Mouse (Mus musculus): ENCODE results near the gene Gpx2. TPM values are rescaled to one million over a fixed set of nuclear protein-coding genes. Genes with fewer than 3 reads are reported as not detected.

The Gpx2 gene
- polyA plus RNA-seq, 1 experiment from 2014 or later, result 108 TPM

GRCm38 (mm10) chr12:76819816-76820215 lies 24.5 kb upstream of the Gpx2 start:
- no peaks in the 10 kb centered on the region for H3K36me3 ChIP-seq
- H3K4me2 ChIP-seq, result peak overlapping the region; percentile 90; the same call in 1 of the 2 replicates
- 47% methylated on average over 6 of the region's 6 CpGs for WGBS
- no peak overlapping the region for H3K4me3 ChIP-seq (replicated peaks)
- H3K9me3 ChIP-seq, result no peaks in the 10 kb centered on the region
- H3K9ac ChIP-seq, result no peak overlapping the region
- peak overlapping the region; percentile 45 for H3K27ac ChIP-seq
- peaks cover 33% of the 10 kb centered on the region for H3K4me1 ChIP-seq
- ATAC-seq (ENCODE audit: insufficient read depth, low FRiP score, low read depth), result no peak
- no peaks in the 10 kb centered on the region for H3K27me3 ChIP-seq (replicated peaks)

- Histone ChIP-seq H3K27ac (peak overlapping the region; percentile 86; the same call in 1 of the 2 replicates), H3K9me3 (no peaks in the 10 kb centered on the region), H3K4me1 (peaks cover 33% of the 10 kb centered on the region), H3K4me2 (0 out of 2 replicates have a peak overlapping the region, but pooled peaks have one; percentile 3), H3K4me3 (replicated peaks) (no peak overlapping the region), H3K27me3 (replicated peaks) (no peaks in the 10 kb centered on the region), H3K9ac (no peak overlapping the region), H3K36me3 (no peaks in the 10 kb centered on the region)
- 86% methylated on average over 9 of the region's 9 CpGs for WGBS
- no peak for ATAC-seq (ENCODE audit: insufficient read depth, low FRiP score, low read depth)
These were observed 23.6 kb upstream of the Gpx2 start for GRCm38 (mm10) chr12:76818908-76819307.

- no peaks in the 10 kb centered on the region for H3K9me3 ChIP-seq
- H3K4me1 ChIP-seq, result peaks cover 33% of the 10 kb centered on the region
- peak overlapping the region; percentile 17; the same call in 1 of the 2 replicates for H3K4me2 ChIP-seq
- peak overlapping the region; percentile 86 for H3K27ac ChIP-seq
- no peak overlapping the region for H3K4me3 ChIP-seq (replicated peaks)
- H3K27me3 ChIP-seq (replicated peaks), result no peaks in the 10 kb centered on the region
- WGBS, result 55% methylated on average over 4 of the region's 4 CpGs
- H3K36me3 ChIP-seq, result no peaks in the 10 kb centered on the region
- no peak overlapping the region for H3K9ac ChIP-seq
- peak; percentile 73 for ATAC-seq (ENCODE audit: insufficient read depth, low FRiP score, low read depth)
These were observed 22.8 kb upstream of the Gpx2 start for GRCm38 (mm10) chr12:76818120-76818519.

DNA sequence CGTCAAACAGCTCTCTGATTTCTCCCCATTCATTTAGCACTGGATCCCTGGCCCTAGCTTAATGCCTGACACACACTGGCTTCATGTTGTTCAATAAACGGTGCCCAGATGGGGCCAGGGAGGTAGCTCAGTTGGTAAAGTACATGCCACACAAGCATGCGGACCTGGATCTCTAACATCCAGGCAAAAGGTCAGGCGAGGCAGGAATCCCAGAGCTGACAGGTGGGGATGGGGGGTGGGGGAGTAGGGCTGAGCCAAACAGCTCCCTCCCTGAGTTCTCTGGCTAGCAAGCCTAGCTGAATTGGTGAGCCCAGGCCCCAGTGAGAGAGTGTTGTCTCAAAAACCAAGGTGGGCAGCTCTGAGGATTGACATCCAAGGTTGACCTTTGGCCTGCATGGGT lies 21.8 kb upstream of the Gpx2 start:
- no peak overlapping the region for H3K9ac ChIP-seq
- H3K4me2 ChIP-seq, result no peak overlapping the region
- no peaks in the 10 kb centered on the region for H3K9me3 ChIP-seq
- WGBS, result 50% methylated on average over 4 of the region's 4 CpGs
- peak overlapping the region; percentile 86; the same call in 1 of the 2 replicates for H3K27ac ChIP-seq
- H3K36me3 ChIP-seq, result peaks cover 4% of the 10 kb centered on the region; the same call in 1 of the 2 replicates
- no peak for ATAC-seq (ENCODE audit: insufficient read depth, low FRiP score, low read depth)
- H3K4me1 ChIP-seq, result peaks cover 30% of the 10 kb centered on the region
- H3K4me3 ChIP-seq (replicated peaks), result no peak overlapping the region
- H3K27me3 ChIP-seq (replicated peaks), result no peaks in the 10 kb centered on the region

DNA sequence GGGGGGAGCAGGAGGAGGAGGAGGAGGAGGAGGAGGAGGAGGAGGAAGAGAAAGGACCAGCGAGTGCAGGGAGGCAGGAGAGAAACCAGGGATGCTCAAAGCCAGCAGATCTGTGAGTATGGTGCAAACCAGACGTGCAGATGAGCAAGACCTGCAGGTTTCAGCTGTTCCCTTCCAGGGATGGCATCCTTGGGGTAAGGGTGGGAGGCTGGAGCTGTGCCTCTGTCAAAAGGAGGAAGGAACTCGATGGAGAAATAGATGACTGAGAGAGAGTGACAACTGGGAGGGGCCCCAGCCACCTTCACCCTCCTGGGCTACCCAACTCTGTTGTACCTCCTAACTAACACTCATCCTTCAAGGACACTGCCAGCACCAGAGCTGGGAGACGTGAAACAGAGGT lies 21.4 kb upstream of the Gpx2 start:
- 45% methylated on average over 4 of the region's 4 CpGs for WGBS

GRCm38 (mm10) chr12:76814120-76814519 lies 18.8 kb upstream of the Gpx2 start:
- no peak overlapping the region for H3K4me3 ChIP-seq (replicated peaks)
- no peak for ATAC-seq (ENCODE audit: insufficient read depth, low FRiP score, low read depth)
- H3K9me3 ChIP-seq, result no peaks in the 10 kb centered on the region
- H3K36me3 ChIP-seq, result peaks cover 4% of the 10 kb centered on the region; the same call in 1 of the 2 replicates
- H3K4me1 ChIP-seq, result peaks cover 4% of the 10 kb centered on the region
- no peaks in the 10 kb centered on the region for H3K27me3 ChIP-seq (replicated peaks)
- no peak overlapping the region for H3K27ac ChIP-seq
- no peak overlapping the region for H3K4me2 ChIP-seq
- no peak overlapping the region for H3K9ac ChIP-seq
- 83% methylated on average over 2 of the region's 2 CpGs for WGBS

More for the DNA sequence above, 21.4 kb upstream of the Gpx2 start:
- Histone ChIP-seq H3K4me2 (no peak overlapping the region), H3K27ac (0 out of 2 replicates have a peak overlapping the region, but pooled peaks have one; percentile 86), H3K36me3 (peaks cover 4% of the 10 kb centered on the region; the same call in 1 of the 2 replicates), H3K9me3 (no peaks in the 10 kb centered on the region), H3K4me3 (replicated peaks) (no peak overlapping the region), H3K4me1 (peaks cover 28% of the 10 kb centered on the region), H3K9ac (no peak overlapping the region), H3K27me3 (replicated peaks) (no peaks in the 10 kb centered on the region)
- no peak for ATAC-seq (ENCODE audit: insufficient read depth, low FRiP score, low read depth)

DNA sequence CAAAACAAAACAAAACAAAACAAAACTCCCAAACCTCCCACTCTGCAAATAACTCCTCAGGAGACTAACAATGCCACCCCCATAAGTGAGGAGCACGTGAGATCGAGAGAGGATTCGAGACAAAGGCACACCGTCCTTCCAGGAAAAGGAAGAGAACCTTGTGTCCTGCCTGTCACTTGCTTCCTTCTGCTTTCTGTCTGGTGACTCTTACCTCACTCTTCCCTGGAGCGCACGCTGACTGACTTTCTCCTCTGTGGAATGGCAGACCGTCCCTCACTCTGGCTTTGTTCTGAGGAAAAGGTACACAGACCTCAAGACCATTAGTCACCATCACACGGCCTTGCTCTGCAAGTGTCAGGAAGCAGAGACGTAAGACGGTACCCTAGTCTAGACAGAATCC lies 18.2 kb upstream of the Gpx2 start:
- 51% methylated on average over 10 of the region's 10 CpGs for WGBS
- Histone ChIP-seq H3K27me3 (replicated peaks) (no peaks in the 10 kb centered on the region), H3K4me1 (no peaks in the 10 kb centered on the region; the same call in none of the 2 replicates), H3K9ac (no peak overlapping the region), H3K4me3 (replicated peaks) (no peak overlapping the region), H3K27ac (no peak overlapping the region), H3K4me2 (no peak overlapping the region), H3K9me3 (no peaks in the 10 kb centered on the region), H3K36me3 (peaks cover 4% of the 10 kb centered on the region; the same call in 1 of the 2 replicates)
- no peak for ATAC-seq (ENCODE audit: insufficient read depth, low FRiP score, low read depth)

GRCm38 (mm10) chr12:76811006-76811405 lies 15.7 kb upstream of the Gpx2 start:
- WGBS, result 85% methylated on average over 4 of the region's 4 CpGs
- no peak for ATAC-seq (ENCODE audit: insufficient read depth, low FRiP score, low read depth)
- H3K4me2 ChIP-seq, result no peak overlapping the region
- H3K9me3 ChIP-seq, result no peaks in the 10 kb centered on the region
- H3K4me1 ChIP-seq, result no peaks in the 10 kb centered on the region
- H3K27ac ChIP-seq, result no peak overlapping the region
- no peak overlapping the region for H3K4me3 ChIP-seq (replicated peaks)
- peaks cover 4% of the 10 kb centered on the region; the same call in 1 of the 2 replicates for H3K36me3 ChIP-seq
- H3K27me3 ChIP-seq (replicated peaks), result no peaks in the 10 kb centered on the region
- no peak overlapping the region for H3K9ac ChIP-seq

DNA sequence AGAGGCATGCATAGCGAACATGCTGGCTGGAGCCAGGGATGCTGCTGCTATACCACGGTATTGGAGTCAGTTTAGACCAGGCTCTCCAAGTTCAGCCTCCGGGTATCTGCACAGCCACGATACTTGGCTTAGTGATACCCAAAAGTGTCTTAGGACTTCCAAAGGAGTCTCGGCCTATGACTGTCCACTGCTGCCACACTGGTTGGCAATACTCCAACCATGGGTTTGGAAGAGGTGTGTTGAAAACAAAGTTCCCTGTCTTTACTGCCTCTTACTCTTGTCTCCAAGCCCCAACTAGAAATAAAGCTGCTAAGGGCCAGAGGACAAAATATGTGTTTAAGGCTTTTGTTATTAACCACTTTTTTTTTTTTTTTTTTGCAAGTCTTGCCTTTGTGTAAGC lies 15.1 kb upstream of the Gpx2 start:
- peaks cover 4% of the 10 kb centered on the region; the same call in 1 of the 2 replicates for H3K36me3 ChIP-seq
- no peak overlapping the region for H3K9ac ChIP-seq
- no peaks in the 10 kb centered on the region for H3K27me3 ChIP-seq (replicated peaks)
- WGBS, result 95% methylated on average over 5 of the region's 5 CpGs
- H3K4me2 ChIP-seq, result no peak overlapping the region
- ATAC-seq (ENCODE audit: insufficient read depth, low FRiP score, low read depth), result no peak
- H3K4me3 ChIP-seq (replicated peaks), result no peak overlapping the region
- no peak overlapping the region for H3K27ac ChIP-seq
- H3K4me1 ChIP-seq, result no peaks in the 10 kb centered on the region
- H3K9me3 ChIP-seq, result no peaks in the 10 kb centered on the region

DNA sequence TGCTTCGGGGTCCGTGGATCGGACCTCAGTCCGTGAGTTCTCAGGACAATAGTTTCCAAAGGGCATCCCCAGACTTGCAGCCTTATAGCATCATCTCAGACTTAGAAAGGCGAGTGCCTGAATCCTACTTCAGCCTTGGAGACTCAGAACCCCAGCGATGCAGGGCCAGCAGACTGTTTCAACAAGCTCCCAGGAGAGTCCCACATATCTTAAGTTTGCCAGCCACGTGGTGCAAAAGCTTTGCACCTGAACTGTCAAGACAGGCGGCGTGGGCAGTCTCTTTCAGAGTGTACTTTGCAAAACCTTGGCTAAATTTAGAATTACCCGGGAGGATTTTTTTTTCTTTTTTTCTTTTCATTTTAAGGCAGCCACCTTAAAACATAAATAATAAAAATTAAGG lies 12.4 kb upstream of the Gpx2 start:
- Histone ChIP-seq H3K9me3 (no peaks in the 10 kb centered on the region), H3K4me3 (replicated peaks) (no peak overlapping the region), H3K9ac (no peak overlapping the region), H3K27ac (no peak overlapping the region), H3K36me3 (peaks cover 2% of the 10 kb centered on the region; the same call in 1 of the 2 replicates), H3K4me2 (no peak overlapping the region), H3K27me3 (replicated peaks) (no peaks in the 10 kb centered on the region), H3K4me1 (no peaks in the 10 kb centered on the region)
- ATAC-seq (ENCODE audit: insufficient read depth, low FRiP score, low read depth), result no peak
- WGBS, result 76% methylated on average over 10 of the region's 10 CpGs

DNA sequence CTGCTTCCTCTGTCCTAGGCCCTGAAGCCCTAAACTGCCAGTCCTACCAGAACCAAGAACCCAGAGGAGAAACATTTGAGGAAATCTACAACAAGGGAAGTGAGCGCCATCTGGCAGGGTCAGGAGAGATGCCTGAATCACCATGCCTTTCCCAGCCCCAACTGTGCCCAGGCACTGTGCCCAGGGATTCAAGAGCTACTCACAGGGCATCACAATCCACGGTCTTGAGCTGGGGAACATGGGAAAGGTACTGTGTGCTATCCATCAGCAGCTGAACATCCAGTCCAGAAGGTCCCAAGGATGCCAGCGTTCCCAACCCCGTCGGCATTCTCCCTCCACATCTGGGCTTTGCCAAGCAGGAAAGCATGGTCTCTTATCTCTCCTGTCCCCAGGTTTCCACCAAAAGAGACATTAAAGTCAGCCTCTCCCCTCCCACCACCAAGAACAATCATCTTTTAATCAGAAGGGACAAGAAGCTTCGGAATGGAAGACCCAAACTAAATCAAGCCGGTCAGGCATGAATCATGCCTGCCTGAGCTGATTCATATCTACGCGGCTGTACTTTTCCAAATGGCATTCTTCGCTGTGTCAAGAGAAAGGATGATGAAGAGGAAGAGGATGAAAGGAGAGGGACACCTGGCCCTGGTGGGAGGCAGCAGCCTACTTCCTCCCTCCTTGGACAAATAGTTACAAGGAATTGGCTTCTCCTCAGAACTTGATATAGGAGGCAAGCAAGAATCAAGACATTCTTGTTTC lies 9.9 kb upstream of the Gpx2 start:
- no peak overlapping the region for H3K9ac ChIP-seq
- H3K4me3 ChIP-seq (replicated peaks), result no peak overlapping the region
- no peaks in the 10 kb centered on the region for H3K4me1 ChIP-seq
- WGBS, result 87% methylated on average over 10 of the region's 10 CpGs
- no peak for ATAC-seq (ENCODE audit: insufficient read depth, low FRiP score, low read depth)
- no peaks in the 10 kb centered on the region for H3K27me3 ChIP-seq (replicated peaks)
- H3K27ac ChIP-seq, result no peak overlapping the region
- H3K36me3 ChIP-seq, result no peaks in the 10 kb centered on the region
- H3K4me2 ChIP-seq, result no peak overlapping the region
- H3K9me3 ChIP-seq, result no peaks in the 10 kb centered on the region

GRCm38 (mm10) chr12:76803700-76804252 lies 8.4 kb upstream of the Gpx2 start:
- Histone ChIP-seq H3K9ac (no peak overlapping the region), H3K27ac (no peak overlapping the region), H3K36me3 (no peaks in the 10 kb centered on the region), H3K4me2 (no peak overlapping the region), H3K27me3 (replicated peaks) (no peaks in the 10 kb centered on the region), H3K4me3 (replicated peaks) (no peak overlapping the region), H3K4me1 (no peaks in the 10 kb centered on the region), H3K9me3 (no peaks in the 10 kb centered on the region)
- ATAC-seq (ENCODE audit: insufficient read depth, low FRiP score, low read depth), result 0 out of 2 replicates have a peak, but pooled peaks have one; percentile 43
- WGBS, result 55% methylated on average over 7 of the region's 7 CpGs

All from stomach, embryonic 15.5 days (tissue).